Mouse (Mus musculus) embryonic fibroblast, embryonic 13.5 days (primary cell): Measurements from ENCODE around the gene Tex28.

Experiments used
- CTCF ChIP-seq: IDR thresholded peaks from 2 replicates; pipeline ENCODE4 v1.5.1; 2011; ENCODE audit warnings: mild to moderate bottlenecking, control low read depth, low read length, moderate library complexity, borderline replicate concordance; ENCODE audit not compliant: insufficient read depth
- POLR2A ChIP-seq: IDR thresholded peaks from 2 replicates; pipeline ENCODE4 v1.6.1; 2011; ENCODE audit warnings: low read depth, mild to moderate bottlenecking, control low read depth, low read length, moderate library complexity

DNA sequence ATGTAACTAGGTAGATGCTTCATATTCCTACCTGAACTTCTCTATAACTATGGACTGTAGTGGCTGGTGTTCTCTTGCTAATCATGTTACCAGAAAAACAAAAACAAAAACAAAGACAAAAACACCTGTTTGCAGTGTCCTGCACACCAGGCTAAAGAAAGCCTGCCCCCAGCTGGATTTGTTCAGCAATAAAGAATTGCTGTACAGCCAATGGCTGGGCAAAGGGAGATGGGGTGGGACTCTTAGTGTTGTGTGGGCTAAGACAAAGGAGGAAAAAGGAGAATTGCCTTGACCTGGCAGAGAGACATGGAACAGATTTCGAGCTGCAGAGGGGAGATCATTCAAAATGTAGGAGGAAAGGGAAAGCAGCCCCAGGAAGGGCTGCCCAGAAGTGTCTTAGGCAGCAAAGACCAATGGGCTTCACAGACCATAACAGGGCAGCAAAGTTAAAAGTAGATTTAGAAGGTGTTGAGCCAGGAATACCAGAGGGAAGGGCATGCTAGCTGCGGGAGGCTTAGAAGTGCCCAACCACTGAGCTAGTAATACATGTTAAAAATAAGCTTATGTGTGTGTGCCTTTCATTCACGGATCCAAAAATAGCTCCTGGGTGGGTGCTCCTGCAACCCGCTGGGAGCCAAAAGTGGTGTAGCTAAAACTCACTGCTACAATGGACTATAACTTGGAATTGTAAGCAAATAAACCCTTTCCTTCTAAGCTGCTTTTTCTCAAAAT, 64.0 kb downstream of the Tex28 start:
- TF ChIP-seq CTCF (no peak), POLR2A (no peak)
